Mouse (Mus musculus): Measurements from ENCODE around the gene Pacrg.

DNA sequence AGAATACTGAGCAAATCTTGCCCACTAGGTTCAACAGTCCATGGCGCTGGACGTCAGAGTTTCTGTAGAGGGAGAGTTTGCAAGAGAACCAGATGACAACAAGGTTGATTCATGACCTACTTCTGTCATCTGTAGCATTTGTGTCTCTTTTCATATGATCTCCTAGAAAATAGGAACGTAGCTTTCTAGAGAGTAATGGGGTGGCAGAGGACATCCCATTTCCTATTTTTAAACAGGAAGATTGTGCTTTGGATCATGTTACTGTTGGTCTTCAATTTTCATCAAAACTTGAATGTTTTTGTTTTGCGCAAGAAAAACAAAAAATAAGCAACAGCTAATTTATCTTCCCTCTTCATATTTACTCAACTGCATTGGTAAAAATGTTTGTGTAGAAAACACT lies 379.2 kb downstream of the Pacrg start:
- no peak for TF ChIP-seq CTCF (IDR thresholded peaks at IDR 0.05; ENCODE audit: low read depth, low read length)
- TF ChIP-seq POLR2A (IDR thresholded peaks at IDR 0.05; ENCODE audit: extremely low read depth, insufficient read depth, low read length), result no peak

All from liver, adult 2 months (tissue).